Mouse (Mus musculus) common myeloid progenitor, adult 5-6 weeks (primary cell): Measurements from ENCODE around the gene Amn1. TPM values are rescaled to one million over a fixed set of nuclear protein-coding genes. Genes with fewer than 3 reads are reported as not detected.
"Not testable (repeated sequence)": the region's sequence is repeated elsewhere in the genome, so short reads cannot be mapped to it uniquely, and the experiment has no call there.

Source experiments
- ATAC-seq: replicated peaks from 2 replicates; pipeline ENCODE4 v1.8.0; 2016; ENCODE audit warnings: low read depth, mild to moderate bottlenecking, moderate TSS enrichment, inconsistent platforms; ENCODE audit not compliant: poor library complexity, severe bottlenecking
- total RNA-seq: library from RNA; stranded (forward); fragments of 200-1000, 187-1606 nt; gene quantifications from 2 replicates; pipeline ENCODE4 v1.2.3, GENCODE M21; 2017

Amn1 gene
- total RNA-seq, 1 experiment from 2014 or later: 13.2 TPM

- 0 out of 2 replicates have a peak, but pooled peaks have one; percentile 18 for ATAC-seq
Measured at GRCm38 (mm10) chr6:149155031-149155841, 33.3 kb downstream of the Amn1 start.

DNA sequence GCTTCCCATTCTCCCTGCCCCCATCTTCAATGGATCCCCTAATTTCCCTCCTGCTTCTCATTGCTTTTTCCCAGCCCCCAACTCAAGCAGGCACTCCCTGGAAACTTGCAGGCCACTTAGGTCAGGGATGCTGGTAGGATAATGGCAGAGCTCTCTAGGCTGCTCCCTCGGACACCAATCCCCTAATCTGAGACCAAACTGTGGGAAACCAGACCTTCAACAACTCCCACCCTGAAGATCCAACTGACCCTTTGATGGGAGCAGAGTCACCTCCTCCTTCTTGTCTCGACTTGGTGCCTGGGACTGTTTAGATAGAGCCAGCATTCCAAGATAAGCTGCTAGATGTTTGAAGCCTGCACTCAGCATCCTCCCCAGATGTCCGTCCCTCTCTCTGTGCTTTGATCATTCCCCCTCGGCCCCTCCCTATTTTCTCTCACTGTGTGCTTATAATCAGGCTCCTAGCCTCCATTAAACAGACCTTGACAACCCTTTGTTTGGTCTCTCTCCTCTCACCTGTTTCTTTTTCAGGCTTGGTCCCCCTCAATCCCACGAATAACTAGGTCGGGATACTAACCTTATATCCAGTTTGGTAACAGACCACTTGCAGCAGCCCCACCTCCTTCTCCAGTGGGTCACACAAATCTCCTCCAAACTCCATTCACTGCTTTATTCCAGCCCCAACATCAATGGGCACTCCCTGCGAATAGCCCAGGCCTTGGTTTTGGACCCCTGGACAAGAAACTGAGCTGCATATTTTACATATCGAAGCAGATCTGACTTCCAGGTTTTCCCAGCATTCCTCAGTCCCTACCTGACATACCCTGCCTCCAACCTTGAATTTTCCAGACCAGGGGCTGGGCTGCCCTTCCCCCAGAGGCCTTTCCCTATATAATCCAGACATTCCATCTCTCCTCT lies 34.1 kb downstream of the Amn1 start:
- no peak for ATAC-seq

- no peak for ATAC-seq
Measured at GRCm38 (mm10) chr6:149153473-149154115, 34.9 kb downstream of the Amn1 start.

DNA sequence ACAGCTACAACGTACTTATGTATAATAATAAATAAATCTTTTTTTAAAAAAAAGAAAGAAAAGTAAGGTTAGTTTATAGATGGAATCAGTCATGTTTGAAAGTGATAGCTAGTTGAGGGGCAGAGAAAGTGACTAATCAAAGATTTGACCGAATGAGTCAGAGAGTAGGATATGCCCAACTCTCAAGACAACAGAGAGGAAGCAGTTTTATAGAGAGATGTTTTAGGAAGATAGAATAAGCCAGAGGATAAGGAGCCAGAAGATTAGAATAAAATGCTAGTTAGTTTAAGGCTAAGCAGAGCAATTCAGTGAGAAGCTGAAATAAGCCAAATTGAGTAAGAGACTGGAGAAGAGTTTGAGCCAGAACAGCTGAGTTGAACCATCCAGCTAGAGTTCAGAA lies 36.4 kb downstream of the Amn1 start:
- ATAC-seq: no peak

- ATAC-seq: no peak
Measured at GRCm38 (mm10) chr6:149148436-149149229, 39.9 kb downstream of the Amn1 start.

- ATAC-seq: no peak
Measured at GRCm38 (mm10) chr6:149145143-149145542, 43.4 kb downstream of the Amn1 start.

DNA sequence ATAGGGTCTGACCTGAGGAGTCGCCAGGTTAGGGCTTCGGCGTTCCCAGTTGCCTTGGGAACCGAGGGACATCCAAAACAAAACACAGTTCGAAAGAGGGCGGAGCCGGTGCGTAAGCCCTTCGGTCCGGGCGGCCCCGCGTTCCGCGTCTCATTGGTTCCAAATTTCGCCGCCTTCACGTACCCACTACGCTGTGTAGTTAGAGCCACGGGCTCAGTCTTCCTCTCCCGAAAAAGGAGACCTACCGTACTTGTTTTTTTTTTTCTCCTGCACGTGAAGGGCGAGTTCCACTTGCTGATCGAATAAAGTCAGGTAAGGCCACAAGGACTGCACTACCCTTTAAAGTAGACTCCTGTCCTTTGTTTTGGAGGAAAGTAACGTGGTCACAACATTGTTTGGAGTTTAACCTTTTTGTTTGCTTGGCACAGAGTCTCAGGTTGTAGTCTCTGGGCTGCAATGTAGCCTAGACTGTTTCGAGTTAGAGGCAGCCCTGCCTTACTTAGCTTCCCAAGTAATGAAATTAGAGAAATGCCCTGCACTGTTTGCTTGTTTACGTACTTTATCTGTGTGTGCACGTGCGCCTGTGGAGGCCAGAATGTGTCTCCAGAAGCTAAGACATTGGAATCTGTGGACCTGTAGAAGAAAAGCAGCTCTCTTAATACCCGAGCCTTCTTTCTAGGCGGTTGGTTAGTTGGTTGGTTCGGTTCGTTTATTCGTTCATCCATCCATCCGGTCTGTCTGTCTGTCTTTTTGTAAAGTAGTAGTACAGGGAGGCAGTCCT lies 46.9 kb downstream of the Amn1 start:
- peak; percentile 97 for ATAC-seq

GRCm38 (mm10) chr6:149139471-149139870 lies 49.0 kb downstream of the Amn1 start, which contains the start of gene Etfbkmt:
Gene Etfbkmt, plus strand, starts transcription at chr6:149139849.
- no peak for ATAC-seq

GRCm38 (mm10) chr6:149139011-149139410 lies 49.5 kb downstream of the Amn1 start:
- no peak for ATAC-seq

- ATAC-seq: no peak
Measured at GRCm38 (mm10) chr6:149137936-149138335, 50.6 kb downstream of the Amn1 start.

- no peak for ATAC-seq
Measured at GRCm38 (mm10) chr6:149135631-149136030, 52.9 kb downstream of the Amn1 start.

DNA sequence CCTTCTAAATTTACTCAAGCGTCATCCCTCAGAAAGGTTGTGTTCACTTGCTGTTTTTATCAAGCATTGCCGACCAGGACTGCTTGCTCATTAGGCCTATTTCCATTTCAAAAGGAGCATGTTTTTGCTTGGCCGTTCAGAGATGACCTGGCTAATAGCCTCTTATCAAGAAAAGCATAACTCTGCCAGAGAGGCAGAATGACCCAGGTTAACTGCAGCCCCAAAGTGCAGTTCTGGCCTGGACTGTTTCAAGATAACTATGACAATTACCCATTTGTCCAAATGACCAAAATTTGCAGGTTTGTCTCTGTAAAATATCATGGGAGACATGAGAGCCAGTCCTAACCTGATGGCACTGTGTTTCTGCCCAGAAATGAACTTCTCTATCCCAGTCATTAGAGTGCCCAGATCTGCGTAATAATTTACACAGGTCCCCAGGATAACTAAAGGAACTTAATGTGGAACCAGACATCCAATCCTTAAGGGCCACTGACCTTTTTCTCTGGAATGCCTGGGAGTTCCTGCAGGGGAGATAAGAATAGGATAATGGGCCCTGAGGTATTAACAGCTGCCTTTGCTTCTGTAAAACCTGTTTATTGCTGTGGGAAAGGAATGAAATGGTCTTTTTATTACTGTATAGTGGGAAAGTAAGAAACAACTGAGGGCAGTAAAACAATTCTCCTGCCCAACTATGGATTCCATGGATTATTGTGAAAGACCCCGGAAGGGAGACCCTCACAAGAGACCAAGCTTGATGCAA lies 53.9 kb downstream of the Amn1 start:
- ATAC-seq: no peak

DNA sequence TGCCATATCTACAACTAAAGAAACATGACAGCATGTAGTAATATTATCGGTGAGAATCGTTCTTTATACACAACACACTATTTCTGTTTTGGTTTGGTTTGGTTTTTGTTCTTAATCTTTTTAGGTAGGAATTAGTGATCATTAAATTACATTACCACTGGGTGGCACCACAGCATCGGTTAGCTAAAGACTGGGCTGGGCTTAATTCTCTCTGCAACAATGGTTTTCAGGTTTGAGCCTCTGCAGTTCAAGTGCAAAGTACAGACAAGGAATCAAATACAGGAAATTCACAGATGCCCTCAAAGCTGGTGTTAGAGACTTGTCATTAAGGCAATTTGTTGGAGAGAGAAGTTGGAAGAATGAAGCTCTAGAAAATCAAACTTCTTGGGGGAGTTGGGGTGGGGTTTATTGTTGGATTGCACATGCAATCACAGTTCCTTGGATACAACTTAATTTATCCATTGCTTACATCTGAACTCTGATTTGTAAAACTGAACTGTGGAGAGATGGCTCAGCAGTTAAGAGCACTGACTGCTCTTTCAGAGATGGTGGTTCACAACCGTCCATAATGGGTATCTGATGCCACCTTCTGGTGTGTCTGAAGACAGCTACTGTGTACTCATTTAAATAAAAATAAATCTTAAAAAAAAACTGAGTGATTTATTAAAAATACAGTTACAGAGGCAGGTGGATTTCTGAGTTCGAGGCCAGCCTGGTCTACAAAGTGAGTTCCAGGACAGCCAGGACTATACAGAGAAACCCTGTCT lies 56.0 kb downstream of the Amn1 start:
- ATAC-seq: peak; percentile 99

GRCm38 (mm10) chr6:149131111-149131510 lies 57.4 kb downstream of the Amn1 start:
- no peak for ATAC-seq

DNA sequence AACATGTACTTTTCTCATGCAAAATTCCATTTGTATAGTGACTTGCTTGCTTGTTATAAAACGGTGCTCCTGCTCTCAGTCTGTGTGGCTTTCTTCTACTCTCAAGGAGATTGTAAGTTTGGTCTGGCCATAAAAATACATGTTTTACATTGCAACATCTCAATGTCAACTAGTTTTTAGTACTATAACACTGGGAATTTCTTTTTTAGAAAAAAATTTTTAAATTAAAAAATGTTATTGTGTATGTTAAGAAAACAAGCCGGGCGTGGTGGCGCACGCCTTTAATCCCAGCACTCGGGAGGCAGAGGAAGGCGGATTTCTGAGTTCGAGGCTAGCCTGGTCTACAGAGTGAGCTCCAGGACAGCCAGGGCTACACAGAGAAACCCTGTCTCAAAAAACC lies 58.6 kb downstream of the Amn1 start, which contains the start of gene Gm10203:
TSS of gene Gm10203 (plus strand) at position 301 of the 400 bp plus-strand sequence.
- not testable (repeated sequence) for ATAC-seq

- peak; percentile 95 for ATAC-seq
Measured at GRCm38 (mm10) chr6:149126675-149127074, 61.8 kb downstream of the Amn1 start.

GRCm38 (mm10) chr6:149123042-149123441 lies 65.5 kb downstream of the Amn1 start:
- ATAC-seq: no peak
